Mouse (Mus musculus) E14TG2a.4 (cell line): ENCODE results near the gene Nelfa.

ENCODE experiments used
- CTCF ChIP-seq: conservative IDR thresholded peaks from 2 replicates; pipeline ENCODE4 v1.5.1; 2014; ENCODE audit warnings: low read length
- POU5F1 ChIP-seq: IDR thresholded peaks from 2 replicates; pipeline ENCODE4 v1.6.1; 2014; ENCODE audit warnings: low read length, borderline replicate concordance

- TF ChIP-seq CTCF (no peak), POU5F1 (no peak)
Measured at GRCm38 (mm10) chr5:33881118-33881517, 55.1 kb downstream of the Nelfa start.
